Mouse (Mus musculus) ES-E14 (cell line): ENCODE results near the gene Bsn. TPM values are rescaled to one million over a fixed set of nuclear protein-coding genes. Genes with fewer than 3 reads are reported as not detected.

ENCODE experiments used
- DNase-seq: peaks from one replicate; pipeline ENCODE4 v3.0.0-alpha.2; 2013; ENCODE audit warnings: low read depth, low spot score
- H3K27ac ChIP-seq: 2 replicates; pipeline ENCODE4 v1.5.1; 2012; ENCODE audit warnings: low read depth, mild to moderate bottlenecking, low read length, moderate library complexity, mixed read lengths; ENCODE audit not compliant: poor library complexity, insufficient read depth, severe bottlenecking
- H3K36me3 ChIP-seq: 2 replicates; pipeline ENCODE4 v1.6.1; 2012; ENCODE audit warnings: mild to moderate bottlenecking, low read length, moderate library complexity, mixed read lengths; ENCODE audit not compliant: control insufficient read depth, poor library complexity, insufficient read depth, severe bottlenecking
- H3K4me1 ChIP-seq, 2 experiments: fragments of 150-350 bp in 1 of 2; sonication (generic) in 1 of 2; 2 replicates each; pipeline ENCODE4 v1.6.1; 2012; ENCODE audit warnings: low read length in 2 of 2, mild to moderate bottlenecking in 1 of 2, mixed read lengths in 1 of 2; ENCODE audit not compliant: control insufficient read depth in 2 of 2, insufficient read depth in 2 of 2, poor library complexity in 1 of 2
- H3K4me3 ChIP-seq, 2 experiments: fragments of 150-350 bp in 1 of 2; sonication (generic) in 1 of 2; 2 replicates each; pipeline ENCODE4 v1.5.1; 2012; ENCODE audit warnings: low read length in 2 of 2, low read depth in 1 of 2, mild to moderate bottlenecking in 1 of 2, mixed read lengths in 1 of 2; ENCODE audit not compliant: insufficient read depth in 1 of 2, poor library complexity in 1 of 2, severe bottlenecking in 1 of 2
- H3K9ac ChIP-seq: 2 replicates; pipeline ENCODE4 v1.6.1; 2012; ENCODE audit warnings: low read depth, mild to moderate bottlenecking, low read length, mixed read lengths; ENCODE audit not compliant: poor library complexity, insufficient read depth, severe bottlenecking
- H3K9me3 ChIP-seq: fragments of 150-350 bp; sonication (generic); 2 replicates; pipeline ENCODE4 v1.6.1; 2012; ENCODE audit warnings: low read depth, mild to moderate bottlenecking, low read length; ENCODE audit not compliant: control insufficient read depth, insufficient read depth
- CHD2 ChIP-seq: IDR thresholded peaks from 2 replicates; pipeline ENCODE4 v1.6.1; 2014; ENCODE audit warnings: mild to moderate bottlenecking, low read depth, low read length, inconsistent platforms
- HCFC1 ChIP-seq: IDR thresholded peaks from 2 replicates; pipeline ENCODE4 v1.6.1; 2012; ENCODE audit warnings: low read length, inconsistent platforms, borderline replicate concordance; ENCODE audit not compliant: insufficient read depth
- MAFK ChIP-seq: IDR thresholded peaks from 2 replicates; pipeline ENCODE4 v1.6.1; 2014; ENCODE audit warnings: mild to moderate bottlenecking, low read depth, low read length, inconsistent platforms; ENCODE audit not compliant: insufficient read depth
- ZC3H11A ChIP-seq: IDR thresholded peaks from 2 replicates; pipeline ENCODE4 v1.6.1; 2012; ENCODE audit warnings: low read depth, mild to moderate bottlenecking, inconsistent platforms, low read length, borderline replicate concordance
- ZNF384 ChIP-seq: IDR thresholded peaks from 2 replicates; pipeline ENCODE4 v1.6.1; 2012; ENCODE audit warnings: low read depth, low read length, inconsistent platforms
- in situ Hi-C, 2 experiments: fragments of 600-800 bp; cut with MboI; formaldehyde crosslinking; loops; one replicate each; pipeline ENCODE4 v1.15.1; 2025; ENCODE audit warnings: low sequenced_read_pairs in 2 of 2, inconsistent platforms in 1 of 2; ENCODE audit not compliant: unreplicated experiment in 2 of 2
- total RNA-seq: library from RNA; depleted of rRNA; stranded (reverse); fragments of 300-350 nt; gene quantifications from 2 replicates; pipeline ENCODE4 v1.2.3, GENCODE M21; 2012

Bsn gene
- total RNA-seq, 1 experiment: 0.45 TPM

DNA sequence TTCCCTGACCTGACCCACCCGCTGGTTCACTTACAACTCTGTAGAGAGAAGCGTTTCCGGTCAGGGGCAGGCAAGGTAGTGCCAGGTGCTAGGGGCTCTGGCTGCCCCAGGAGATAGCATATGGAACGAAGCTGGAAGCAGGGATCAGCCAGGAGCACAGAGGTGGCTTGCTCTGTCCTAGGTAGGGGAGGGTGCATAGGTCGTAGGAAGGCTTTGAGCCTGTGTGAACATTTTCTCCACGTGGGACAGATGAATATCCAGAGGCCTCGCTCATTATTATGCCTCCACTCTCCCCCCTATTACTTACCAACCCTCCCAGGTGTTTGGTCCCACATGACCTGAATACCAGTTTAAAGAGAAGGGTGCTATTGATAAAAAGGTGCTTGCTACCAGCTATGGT lies 137.8 kb downstream of the Bsn start:
- no peak for DNase-seq
- no peaks in the 10 kb centered on the region for H3K9me3 ChIP-seq
- peaks cover 0 to 20% of the 10 kb centered on the region in 2 experiments; a peak in 3 of 4 replicates for H3K4me1 ChIP-seq
- H3K9ac ChIP-seq: no peak overlapping the region
- in situ Hi-C loops: no loop called here
- H3K36me3 ChIP-seq: peaks cover 21% of the 10 kb centered on the region; the same call in 1 of the 2 replicates
- no peak overlapping the region for H3K27ac ChIP-seq
- TF ChIP-seq CHD2: no peak
- no peak for TF ChIP-seq MAFK
- TF ChIP-seq ZNF384: no peak
- TF ChIP-seq HCFC1: no peak
- TF ChIP-seq ZC3H11A: no peak
- H3K4me3 ChIP-seq: no peak overlapping the region

DNA sequence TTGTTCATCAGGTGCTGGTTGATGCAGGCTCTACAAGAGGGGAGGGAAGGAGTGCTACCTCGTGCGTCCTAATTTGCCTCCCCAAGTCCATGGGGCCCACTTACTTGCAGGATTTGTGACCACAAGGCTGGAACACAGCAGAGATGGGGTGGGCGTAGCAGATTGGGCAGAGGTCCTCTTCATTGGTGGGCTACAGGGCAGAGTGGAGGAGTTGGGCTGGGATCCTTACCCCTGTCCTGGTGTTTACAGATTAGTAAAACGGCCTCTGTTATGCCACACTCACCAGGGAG lies 138.3 kb downstream of the Bsn start:
- Histone ChIP-seq H3K9ac (no peak overlapping the region), H3K36me3 (peaks cover 21% of the 10 kb centered on the region; the same call in 1 of the 2 replicates)

GRCm38 (mm10) chr9:108051184-108051930 lies 138.8 kb downstream of the Bsn start:
- Histone ChIP-seq H3K36me3 (peaks cover 21% of the 10 kb centered on the region; the same call in 1 of the 2 replicates), H3K4me1 (peaks cover 0 to 20% of the 10 kb centered on the region in 2 experiments; a peak in 3 of 4 replicates), H3K9me3 (no peaks in the 10 kb centered on the region), H3K4me3 (no peak overlapping the region), H3K27ac (no peak overlapping the region), H3K9ac (no peak overlapping the region)
- no peak for DNase-seq
- in situ Hi-C loops: no loop called here
- TF ChIP-seq MAFK (no peak), HCFC1 (no peak), ZC3H11A (no peak), CHD2 (no peak)

More for the DNA sequence above, 138.3 kb downstream of the Bsn start:
- H3K9me3 ChIP-seq: no peaks in the 10 kb centered on the region
- H3K27ac ChIP-seq: no peak overlapping the region
- in situ Hi-C loops: no loop called here
- no peak for DNase-seq
- TF ChIP-seq HCFC1: no peak
- TF ChIP-seq ZC3H11A: no peak
- peaks cover 0 to 20% of the 10 kb centered on the region in 2 experiments; a peak in 3 of 4 replicates for H3K4me1 ChIP-seq
- H3K4me3 ChIP-seq: no peak overlapping the region

- H3K9ac ChIP-seq: peak overlapping the region; percentile 89
- H3K9me3 ChIP-seq: no peaks in the 10 kb centered on the region
- H3K27ac ChIP-seq: peak overlapping the region; percentile 54; the same call in 1 of the 2 replicates
- H3K36me3 ChIP-seq: peaks cover 31% of the 10 kb centered on the region
- H3K4me3 ChIP-seq: peak overlapping the region; percentile 92 to 97
- H3K4me1 ChIP-seq: peaks cover 0 to 18% of the 10 kb centered on the region in 2 experiments; a peak in 3 of 4 replicates
- in situ Hi-C loops: no loop called here
- no peak for DNase-seq
- TF ChIP-seq ZNF384: no peak
- TF ChIP-seq MAFK: no peak
- no peak for TF ChIP-seq ZC3H11A
- no peak for TF ChIP-seq CHD2
- no peak for TF ChIP-seq HCFC1
These were observed 140.5 kb downstream of the Bsn start for GRCm38 (mm10) chr9:108049561-108050251.

- H3K4me3 ChIP-seq: peak within 1 kb of the TSS; percentile 92 to 97
- peak within 1 kb of the TSS; percentile 89 for H3K9ac ChIP-seq
- peaks cover 31% of the 10 kb centered on the region for H3K36me3 ChIP-seq
- in situ Hi-C loops: no loop called here
- H3K27ac ChIP-seq: peak within 1 kb of the TSS; percentile 54; the same call in 1 of the 2 replicates
- DNase-seq: peak; percentile 95
- H3K4me1 ChIP-seq: peaks cover 0 to 13% of the 10 kb centered on the region in 2 experiments; a peak in 3 of 4 replicates
- H3K9me3 ChIP-seq: no peaks in the 10 kb centered on the region
- TF ChIP-seq CHD2 (no peak), HCFC1 (0 out of 2 replicates have a peak, but pooled peaks have one; percentile 28)
These were observed 141.1 kb downstream of the Bsn start, which contains the start of gene Gmppb for GRCm38 (mm10) chr9:108049016-108049455. Gene Gmppb (plus strand): TSS chr9:108049242.
